Mouse (Mus musculus): ENCODE results near the gene Eef1akmt3. TPM values are rescaled to one million over a fixed set of nuclear protein-coding genes. Genes with fewer than 3 reads are reported as not detected.

Eef1akmt3 gene
- total and polyA plus RNA-seq, 2 experiments from 2014 or later, result 0.14 to 0.15 TPM

DNA sequence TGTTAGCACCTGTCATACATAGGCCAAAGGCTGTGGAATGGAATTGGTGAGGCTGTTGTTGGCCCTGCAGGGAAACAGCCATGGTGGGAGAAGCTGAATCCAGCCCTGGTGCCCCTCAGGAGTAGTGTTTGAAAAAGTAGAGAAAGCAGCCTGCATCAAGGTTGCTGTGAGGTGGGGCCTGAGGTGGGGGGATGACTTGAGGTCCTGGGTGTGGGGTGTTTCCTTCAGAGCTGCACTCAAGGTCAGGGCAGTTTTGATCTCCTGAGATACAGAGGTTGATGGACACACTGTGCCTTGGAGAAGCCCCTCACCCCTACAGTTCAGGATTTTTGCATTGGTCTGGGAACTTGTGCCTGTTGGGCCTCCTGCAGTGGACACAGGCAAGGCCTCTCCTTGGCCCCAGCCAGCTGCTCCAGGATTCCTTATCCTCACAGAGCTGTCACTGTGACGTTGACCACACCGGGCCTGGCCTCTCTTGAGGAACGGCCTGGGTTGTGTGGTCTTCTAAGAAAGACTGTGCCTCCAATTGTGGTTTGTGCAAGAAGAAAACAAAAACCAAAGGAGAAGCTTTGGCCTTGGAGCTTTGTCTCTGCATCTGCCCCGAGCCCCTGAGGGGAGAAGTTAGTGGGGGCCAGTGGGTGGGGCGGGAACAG is 52.7 kb downstream of the Eef1akmt3 start:
- Histone ChIP-seq H3K4me2 (ENCODE audit: low read depth) (no peak overlapping the region), H3K4me1 (ENCODE audit: insufficient read depth) (peaks cover 21% of the 10 kb centered on the region), H3K36me3 (ENCODE audit: insufficient read depth) (peaks cover 20% of the 10 kb centered on the region), H3K27ac (ENCODE audit: low read depth, low read length) (no peak overlapping the region), H3K4me3 (ENCODE audit: low read depth, low read length) (no peak overlapping the region), H3K9ac (no peak overlapping the region), H3K27me3 (ENCODE audit: insufficient read depth, low read length) (no peaks in the 10 kb centered on the region), H3K9me3 (ENCODE audit: low read length) (no peaks in the 10 kb centered on the region)
- no peak for ATAC-seq
- no peak for TF ChIP-seq CTCF (IDR thresholded peaks at IDR 0.05; ENCODE audit: low read depth)
- DNase-seq, result no peak
- WGBS, result 80% methylated on average over 5 of the region's 5 CpGs

GRCm38 (mm10) chr10:126987183-126988118 is 53.9 kb downstream of the Eef1akmt3 start:
- Histone ChIP-seq H3K4me2 (ENCODE audit: low read depth) (no peak overlapping the region), H3K36me3 (ENCODE audit: insufficient read depth) (0 out of 2 replicates have a peak, but pooled peaks cover 8% of the 10 kb centered on the region), H3K4me3 (ENCODE audit: low read depth, low read length) (no peak overlapping the region), H3K27me3 (ENCODE audit: insufficient read depth, low read length) (no peaks in the 10 kb centered on the region), H3K27ac (ENCODE audit: low read depth, low read length) (no peak overlapping the region), H3K9me3 (ENCODE audit: low read length) (no peaks in the 10 kb centered on the region), H3K4me1 (ENCODE audit: insufficient read depth) (peaks cover 30% of the 10 kb centered on the region), H3K9ac (no peak overlapping the region)
- DNase-seq, result no peak
- 60% methylated on average over 8 of the region's 8 CpGs for WGBS
- no peak for ATAC-seq
- TF ChIP-seq CTCF (IDR thresholded peaks at IDR 0.05; ENCODE audit: low read depth), result no peak

- Histone ChIP-seq H3K9me3 (ENCODE audit: low read length) (no peaks in the 10 kb centered on the region), H3K4me3 (ENCODE audit: low read depth, low read length) (no peak overlapping the region), H3K9ac (no peak overlapping the region), H3K4me1 (ENCODE audit: insufficient read depth) (peaks cover 39% of the 10 kb centered on the region), H3K27me3 (ENCODE audit: insufficient read depth, low read length) (no peaks in the 10 kb centered on the region), H3K4me2 (ENCODE audit: low read depth) (no peak overlapping the region), H3K27ac (ENCODE audit: low read depth, low read length) (no peak overlapping the region), H3K36me3 (ENCODE audit: insufficient read depth) (0 out of 2 replicates have a peak, but pooled peaks cover under 1% of the 10 kb centered on the region)
- DNase-seq, result peak; percentile 69
- WGBS, result 39% methylated on average over 4 of the region's 4 CpGs
- no peak for TF ChIP-seq CTCF (IDR thresholded peaks at IDR 0.05; ENCODE audit: low read depth)
- peak; percentile 57 for ATAC-seq
Measured at GRCm38 (mm10) chr10:126986541-126986961, 54.8 kb downstream of the Eef1akmt3 start.

DNA sequence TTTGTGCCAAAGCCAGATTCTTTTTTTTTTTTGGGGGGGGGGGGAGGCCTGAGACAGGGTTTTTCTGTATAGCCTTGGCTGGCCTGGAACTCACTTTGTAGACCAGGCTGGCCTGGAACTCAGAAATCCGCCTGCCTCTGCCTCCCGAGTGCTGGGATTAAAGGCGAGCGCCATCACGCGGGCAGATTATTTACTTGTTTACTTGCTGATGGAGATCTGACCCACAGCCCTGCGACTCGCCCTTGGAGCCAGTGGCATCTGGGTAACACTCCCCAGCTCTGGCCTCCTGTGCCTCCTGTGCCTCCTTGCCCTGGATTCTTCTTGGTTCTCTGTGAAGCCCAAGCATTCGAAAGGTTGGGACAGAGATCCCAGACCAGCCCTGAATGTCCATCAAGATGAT is 55.7 kb downstream of the Eef1akmt3 start:
- no peaks in the 10 kb centered on the region for H3K36me3 ChIP-seq (ENCODE audit: insufficient read depth)
- DNase-seq (no peak), ATAC-seq (no peak)
- H3K27ac ChIP-seq (ENCODE audit: low read depth, low read length), result no peak overlapping the region
- no peaks in the 10 kb centered on the region for H3K9me3 ChIP-seq (ENCODE audit: low read length)
- no peak for TF ChIP-seq CTCF (IDR thresholded peaks at IDR 0.05; ENCODE audit: low read depth)
- H3K4me2 ChIP-seq (ENCODE audit: low read depth), result no peak overlapping the region
- no peak overlapping the region for H3K9ac ChIP-seq
- whole genome bisulfite sequencing, result 91% methylated on average over 9 of the region's 9 CpGs
- no peak overlapping the region for H3K4me3 ChIP-seq (ENCODE audit: low read depth, low read length)
- H3K4me1 ChIP-seq (ENCODE audit: insufficient read depth), result peaks cover 42% of the 10 kb centered on the region
- H3K27me3 ChIP-seq (ENCODE audit: insufficient read depth, low read length), result no peaks in the 10 kb centered on the region

DNA sequence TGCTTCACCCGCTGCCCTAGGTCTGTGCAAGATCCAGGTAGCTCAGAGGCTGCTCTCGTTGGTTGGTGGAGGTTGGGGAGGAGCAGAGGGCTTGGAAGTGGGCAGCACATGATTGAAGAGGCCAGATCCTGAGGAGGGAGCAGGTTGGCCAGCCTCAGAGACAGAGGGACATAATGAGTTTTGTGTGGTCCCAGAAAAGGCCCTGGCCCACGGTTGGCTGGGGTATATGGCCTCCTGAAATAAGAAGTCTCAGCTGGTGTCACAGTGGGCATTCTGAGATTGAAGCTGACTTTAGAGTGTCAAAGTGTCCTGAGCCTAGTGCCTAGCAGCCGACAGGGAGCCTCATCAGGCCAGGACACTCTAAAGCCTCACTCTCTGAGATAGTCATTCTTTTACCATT is 56.2 kb downstream of the Eef1akmt3 start:
- Histone ChIP-seq H3K4me2 (ENCODE audit: low read depth) (0 out of 2 replicates have a peak overlapping the region, but pooled peaks have one; percentile 6), H3K4me3 (ENCODE audit: low read depth, low read length) (no peak overlapping the region), H3K36me3 (ENCODE audit: insufficient read depth) (no peaks in the 10 kb centered on the region), H3K27me3 (ENCODE audit: insufficient read depth, low read length) (no peaks in the 10 kb centered on the region), H3K27ac (ENCODE audit: low read depth, low read length) (0 out of 2 replicates have a peak overlapping the region, but pooled peaks have one; percentile 15), H3K4me1 (ENCODE audit: insufficient read depth) (peaks cover 42% of the 10 kb centered on the region), H3K9me3 (ENCODE audit: low read length) (no peaks in the 10 kb centered on the region), H3K9ac (no peak overlapping the region)
- ATAC-seq (no peak), DNase-seq (no peak)
- no peak for TF ChIP-seq CTCF (IDR thresholded peaks at IDR 0.05; ENCODE audit: low read depth)
- 61% methylated on average over 4 of the region's 4 CpGs for WGBS

DNA sequence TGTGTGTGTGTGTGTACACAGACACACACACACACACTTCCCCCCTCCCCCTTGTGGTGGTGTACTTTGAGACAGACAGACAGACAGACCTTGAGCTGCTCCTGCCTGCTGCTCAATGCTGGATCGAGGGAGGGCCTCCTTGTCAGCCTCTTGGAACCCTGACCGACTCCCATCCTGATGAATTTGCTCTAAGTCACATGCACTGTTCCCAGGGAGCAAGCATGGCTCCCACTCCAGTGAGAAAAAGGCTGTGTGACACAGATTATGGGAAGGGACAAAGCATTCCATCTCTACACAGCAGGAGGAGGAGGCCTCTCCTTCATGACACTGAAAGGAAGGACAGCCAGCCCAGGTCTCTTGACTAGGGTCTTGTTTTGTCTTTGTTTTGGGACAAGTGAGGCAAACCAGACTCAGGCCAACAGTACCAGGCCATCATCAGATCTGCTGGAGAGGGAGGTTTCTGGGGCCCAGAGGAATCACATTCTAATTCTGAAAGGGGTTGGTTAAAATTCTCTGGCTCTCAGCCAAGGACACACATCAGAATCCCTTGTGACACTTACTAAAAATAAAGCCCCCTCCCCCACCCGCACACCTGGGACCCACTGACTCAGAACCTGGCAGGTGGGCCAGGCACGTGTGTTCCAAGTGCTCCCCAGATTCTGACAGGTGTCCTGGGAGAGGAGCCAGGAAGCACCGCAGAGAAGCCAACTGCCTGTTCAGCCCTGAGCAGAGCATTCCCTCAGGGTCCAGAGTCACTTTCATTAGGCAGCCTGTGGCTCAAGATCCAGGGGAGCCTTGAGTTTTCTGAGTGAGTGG is 56.9 kb downstream of the Eef1akmt3 start:
- WGBS, result 18% methylated on average over 5 of the region's 5 CpGs
- Histone ChIP-seq H3K9ac (peak overlapping the region; percentile 14; the same call in 1 of the 2 replicates), H3K9me3 (ENCODE audit: low read length) (no peaks in the 10 kb centered on the region), H3K4me1 (ENCODE audit: insufficient read depth) (peaks cover 42% of the 10 kb centered on the region), H3K4me3 (ENCODE audit: low read depth, low read length) (no peak overlapping the region), H3K27me3 (ENCODE audit: insufficient read depth, low read length) (no peaks in the 10 kb centered on the region), H3K36me3 (ENCODE audit: insufficient read depth) (no peaks in the 10 kb centered on the region), H3K4me2 (ENCODE audit: low read depth) (0 out of 2 replicates have a peak overlapping the region, but pooled peaks have one; percentile 6), H3K27ac (ENCODE audit: low read depth, low read length) (peak overlapping the region; percentile 29; the same call in 1 of the 2 replicates)
- DNase-seq (peak; percentile 35), ATAC-seq (no peak)
- 0 out of 2 replicates have a peak, but pooled peaks have one; percentile 5 for TF ChIP-seq CTCF (IDR thresholded peaks at IDR 0.05; ENCODE audit: low read depth)

Data from forebrain, postnatal 0 days (tissue).